Comparison of ENCODE assay signal across 8 mouse cellular contexts in genomic region chr5:107289986-107290385, GRCm38 (mm10). TPM values are rescaled to one million over a fixed set of nuclear protein-coding genes. Genes with fewer than 3 reads are reported as not detected.
DNase-seq lines count a peak whose midpoint lies in the region; ATAC-seq lines count a peak whose summit lies in the region.

No protein-coding gene starts in this region.

- WGBS in heart, embryonic 14.5 days: 36% methylated on average over 8 of the region's 8 CpGs
- 30% methylated on average over 8 of the region's 8 CpGs for WGBS in embryonic facial prominence, embryonic 14.5 days
- 35% methylated on average over 8 of the region's 8 CpGs for WGBS in intestine, embryonic 14.5 days
- 35% methylated on average over 8 of the region's 8 CpGs for WGBS in midbrain, embryonic 15.5 days

- H3K36me3 ChIP-seq in heart, embryonic 14.5 days (ENCODE audit: control insufficient read depth, insufficient read depth, low read length): no peaks in the 10 kb centered on the region
- H3K36me3 ChIP-seq in embryonic facial prominence, embryonic 14.5 days (ENCODE audit: control insufficient read depth, insufficient read depth, low read length): no peaks in the 10 kb centered on the region
- H3K36me3 ChIP-seq in intestine, embryonic 14.5 days (ENCODE audit: control insufficient read depth, insufficient read depth, low read length): no peaks in the 10 kb centered on the region
- H3K36me3 ChIP-seq in midbrain, embryonic 15.5 days (replicated peaks): no peaks in the 10 kb centered on the region

- peaks cover 0 to 15% of the 10 kb centered on the region in 2 experiments; a peak in 2 of 4 replicates for H3K4me1 ChIP-seq in heart, embryonic 14.5 days (ENCODE audit: control insufficient read depth in 2 of 2, insufficient read depth in 2 of 2, low read length in 2 of 2)
- 0 out of 2 replicates have a peak, but pooled peaks cover 4% of the 10 kb centered on the region for H3K4me1 ChIP-seq in embryonic facial prominence, embryonic 14.5 days (ENCODE audit: control insufficient read depth, insufficient read depth, low read length)
- H3K4me1 ChIP-seq in intestine, embryonic 14.5 days (replicated peaks; ENCODE audit: control insufficient read depth, insufficient read depth, low read length): peaks cover 16% of the 10 kb centered on the region
- peaks cover 15% of the 10 kb centered on the region for H3K4me1 ChIP-seq in midbrain, embryonic 15.5 days

- H3K9me3 ChIP-seq in heart, embryonic 14.5 days (ENCODE audit: control insufficient read depth, low read length): no peaks in the 10 kb centered on the region
- H3K9me3 ChIP-seq in embryonic facial prominence, embryonic 14.5 days (ENCODE audit: control insufficient read depth, low read length): no peaks in the 10 kb centered on the region
- H3K9me3 ChIP-seq in intestine, embryonic 14.5 days (ENCODE audit: control insufficient read depth, low read length): no peaks in the 10 kb centered on the region
- H3K9me3 ChIP-seq in midbrain, embryonic 15.5 days: no peaks in the 10 kb centered on the region

- peak overlapping the region; percentile 74 for H3K4me2 ChIP-seq in heart, embryonic 14.5 days (ENCODE audit: low read length)
- peak overlapping the region; percentile 58 for H3K4me2 ChIP-seq in embryonic facial prominence, embryonic 14.5 days (ENCODE audit: low read depth, low read length)
- peak overlapping the region; percentile 51 for H3K4me2 ChIP-seq in intestine, embryonic 14.5 days (ENCODE audit: low read length)
- peak overlapping the region; percentile 99 for H3K4me2 ChIP-seq in midbrain, embryonic 15.5 days

- no peak overlapping the region for H3K9ac ChIP-seq in heart, embryonic 14.5 days (ENCODE audit: low read length)
- H3K9ac ChIP-seq in embryonic facial prominence, embryonic 14.5 days (ENCODE audit: low read depth, low read length): peak overlapping the region; percentile 92; the same call in 1 of the 2 replicates
- H3K9ac ChIP-seq in intestine, embryonic 14.5 days (ENCODE audit: low read length): no peak overlapping the region
- H3K9ac ChIP-seq in midbrain, embryonic 15.5 days: no peak overlapping the region; the same call in 1 of the 2 replicates

- intact Hi-C loops in heart, postnatal 36 days (cut with DNase I): loop anchor here (1.0 to 5.0 kb wide), 7 partner anchors 31 to 294 kb away; no protein-coding TSS in a partner anchor

- no peaks in the 10 kb centered on the region; the same call in 1 of the 2 replicates for H3K27me3 ChIP-seq in heart, embryonic 14.5 days (ENCODE audit: control insufficient read depth, insufficient read depth, low read length)
- no peaks in the 10 kb centered on the region for H3K27me3 ChIP-seq in embryonic facial prominence, embryonic 14.5 days (replicated peaks; ENCODE audit: control insufficient read depth, insufficient read depth, low read length)
- H3K27me3 ChIP-seq in intestine, embryonic 14.5 days (replicated peaks; ENCODE audit: control insufficient read depth, insufficient read depth, low read length): no peaks in the 10 kb centered on the region
- peaks cover 8% of the 10 kb centered on the region; the same call in 1 of the 2 replicates for H3K27me3 ChIP-seq in midbrain, embryonic 15.5 days (replicated peaks)

- H3K27ac ChIP-seq in heart, embryonic 14.5 days (replicated peaks in 1 of 2; ENCODE audit: control insufficient read depth in 1 of 2, insufficient read depth in 1 of 2, low read depth in 2 of 2, low read length in 2 of 2): no peak overlapping the region
- peak overlapping the region; percentile 93 for H3K27ac ChIP-seq in embryonic facial prominence, embryonic 14.5 days (replicated peaks; ENCODE audit: low read depth, low read length)
- peak overlapping the region; percentile 86; the same call in 1 of the 2 replicates for H3K27ac ChIP-seq in intestine, embryonic 14.5 days (ENCODE audit: low read depth)
- 0 out of 2 replicates have a peak overlapping the region, but pooled peaks have one; percentile 72 for H3K27ac ChIP-seq in midbrain, embryonic 15.5 days

- peak overlapping the region; percentile 67 to 70 for H3K4me3 ChIP-seq in heart, embryonic 14.5 days (ENCODE audit: control insufficient read depth in 1 of 2, insufficient read depth in 1 of 2, low read depth in 1 of 2, low read length in 2 of 2)
- peak overlapping the region; percentile 78 for H3K4me3 ChIP-seq in embryonic facial prominence, embryonic 14.5 days (ENCODE audit: low read depth, low read length)
- peak overlapping the region; percentile 79; the same call in 1 of the 2 replicates for H3K4me3 ChIP-seq in intestine, embryonic 14.5 days (ENCODE audit: low read depth, low read length)
- peak overlapping the region; percentile 80 for H3K4me3 ChIP-seq in midbrain, embryonic 15.5 days

- DNase-seq in heart, postnatal 36 days: no peak
- no peak for DNase-seq in embryonic facial prominence, embryonic 14.5 days (ENCODE audit: low spot score)
- DNase-seq in intestine, embryonic 14.5 days (ENCODE audit: low spot score): no peak
- DNase-seq in adrenal gland, postnatal 36 days: no peak
- DNase-seq in urinary bladder, postnatal 25 days (ENCODE audit: low spot score): no peak

- no peak for ATAC-seq in heart, embryonic 14.5 days (ENCODE audit: insufficient number of reproducible peaks, insufficient read depth, low FRiP score, low read depth)
- no peak for ATAC-seq in embryonic facial prominence, embryonic 14.5 days (ENCODE audit: low read depth)
- no peak for ATAC-seq in intestine, embryonic 14.5 days (replicated peaks; ENCODE audit: low FRiP score, low TSS enrichment, low read depth)
- ATAC-seq in midbrain, embryonic 15.5 days (replicated peaks): no peak
- no peak for ATAC-seq in frontal cortex, adult (ENCODE audit: low TSS enrichment)

RNA-seq across cellular contexts. Expression of gene Tgfbr3, which starts 0.6 kb away (rescaled TPM):
- polyA plus RNA-seq in heart, embryonic 14.5 days (2014; fragmentation: Nextera tagmentation; extraction: Ambion mirVana): 24.1 and 27.1 TPM in 2 replicates
- 10 to 100 TPM; 53.5 to 54.2 TPM for total RNA-seq in heart, postnatal 36 days (2021)
- polyA plus RNA-seq in embryonic facial prominence, embryonic 14.5 days (2014; fragmentation: Nextera tagmentation; extraction: Ambion mirVana): 35.6 and 36.5 TPM in 2 replicates
- polyA plus RNA-seq in intestine, embryonic 14.5 days (2014; fragmentation: Nextera tagmentation; extraction: Ambion mirVana): 24.4 and 28.7 TPM in 2 replicates
- polyA plus RNA-seq in midbrain, embryonic 15.5 days (2015; fragmentation: Nextera tagmentation; extraction: Ambion mirVana): 6.5 TPM in 2 replicates
- 100 to 1,000 TPM; 233 to 271 TPM for total RNA-seq in adrenal gland, postnatal 36 days (2021)

RNA-seq across cellular contexts. Expression of gene Brdt, which starts 41.0 kb away (rescaled TPM):
- 0.62 and 0.80 TPM in 2 replicates for polyA plus RNA-seq in heart, embryonic 14.5 days (2014; fragmentation: Nextera tagmentation; extraction: Ambion mirVana)
- total RNA-seq in heart, postnatal 36 days (2021): under 1 TPM; 0.46 to 0.67 TPM
- 4.2 and 5.0 TPM in 2 replicates for polyA plus RNA-seq in embryonic facial prominence, embryonic 14.5 days (2014; fragmentation: Nextera tagmentation; extraction: Ambion mirVana)
- 1.6 and 1.7 TPM in 2 replicates for polyA plus RNA-seq in intestine, embryonic 14.5 days (2014; fragmentation: Nextera tagmentation; extraction: Ambion mirVana)
- 2.2 and 2.3 TPM in 2 replicates for polyA plus RNA-seq in midbrain, embryonic 15.5 days (2015; fragmentation: Nextera tagmentation; extraction: Ambion mirVana)
- 1 to 10 TPM; 2.3 to 2.4 TPM for total RNA-seq in adrenal gland, postnatal 36 days (2021)

Comparison
In these comparisons a context has a peak if more than half of its experiments do, and no peak if none do; other contexts are left out.
1. H3K27ac ChIP-seq: peak in embryonic facial prominence, embryonic 14.5 days (single experiment), intestine, embryonic 14.5 days (single experiment) and midbrain, embryonic 15.5 days (single experiment); none in heart, embryonic 14.5 days (0 of 2).
2. Peak in every context shown above with its lines, with median percentiles within 50 percentile points of each other: H3K4me2 ChIP-seq and H3K4me3 ChIP-seq.